In genomic region chr9:32679531-32679930, GRCm38 (mm10) we compare ENCODE assay signal across 20 mouse cellular contexts.
"Had no signal": no experiment of that assay in that cellular context is flagged by ENCODE, and none has a peak within 500 bp of the region (broad histone marks: within the 10 kb centered on the region; RNA-seq: fewer than 3 reads in every experiment).

No protein-coding gene starts in this region.

- H3K27ac ChIP-seq: kidney, postnatal 0 days; layer of hippocampus, adult 2 months; left cerebral cortex, adult 2 months; limb, embryonic 12.5 days; limb, embryonic 15.5 days; liver, embryonic 14.5 days; midbrain, embryonic 10.5 days; midbrain, embryonic 13.5 days; neural tube, embryonic 13.5 days; stomach, embryonic 15.5 days had no signal

- H3K36me3 ChIP-seq: limb, embryonic 12.5 days; limb, embryonic 15.5 days; midbrain, embryonic 10.5 days; midbrain, embryonic 13.5 days; neural tube, embryonic 13.5 days; stomach, embryonic 15.5 days had no signal

- DNase-seq: kidney, adult 2 months; kidney, postnatal 25 days; layer of hippocampus, postnatal 36 days; liver, postnatal 0 days; lung, embryonic 14.5 days; thymus, postnatal 25 days had no signal

- H3K9ac ChIP-seq: limb, embryonic 12.5 days; limb, embryonic 15.5 days; liver, embryonic 14.5 days; liver, postnatal 0 days; lung, embryonic 14.5 days; midbrain, embryonic 13.5 days; neural tube, embryonic 13.5 days; stomach, embryonic 15.5 days had no signal

- H3K27me3 ChIP-seq: limb, embryonic 12.5 days; limb, embryonic 15.5 days; stomach, embryonic 15.5 days had no signal

- ATAC-seq: liver, postnatal 0 days; lung, postnatal 0 days; midbrain, embryonic 13.5 days; midbrain, embryonic 16.5 days had no signal

- H3K4me3 ChIP-seq: layer of hippocampus, adult 2 months; left cerebral cortex, adult 2 months; limb, embryonic 12.5 days; limb, embryonic 15.5 days; megakaryocyte, embryonic 14.5 days; midbrain, embryonic 10.5 days; midbrain, embryonic 13.5 days; myocyte; neural tube, embryonic 13.5 days; stomach, embryonic 15.5 days had no signal
